Mouse (Mus musculus) brain, embryonic 14.5 days (tissue): ENCODE data around the gene Obscn. TPM values are rescaled to one million over a fixed set of nuclear protein-coding genes. Genes with fewer than 3 reads are reported as not detected.

Source experiments
- DNase-seq: peaks from one replicate; pipeline ENCODE4 v3.0.0-alpha.2; 2011; ENCODE audit warnings: low read depth
- CTCF ChIP-seq: fragments of 200-500 bp; IDR thresholded peaks from 2 replicates; pipeline ENCODE4 v1.5.1; 2012; ENCODE audit warnings: inconsistent platforms, mild to moderate bottlenecking, moderate library complexity, borderline replicate concordance; ENCODE audit not compliant: insufficient read depth, insufficient read length; ENCODE audit errors: extremely low read depth
- POLR2A ChIP-seq: fragments of 200-500 bp; IDR thresholded peaks from 2 replicates; pipeline ENCODE4 v1.6.1; 2012; ENCODE audit warnings: mild to moderate bottlenecking, inconsistent platforms, borderline replicate concordance; ENCODE audit not compliant: poor library complexity, insufficient read depth, insufficient read length, severe bottlenecking; ENCODE audit errors: extremely low read depth
- polyA plus RNA-seq: library from polyadenylated mRNA; depleted of rRNA; stranded (reverse); fragments of >200 nt; gene quantifications from 2 replicates; pipeline ENCODE4 v1.2.3, GENCODE M21; 2012

Gene Obscn
- polyA plus RNA-seq, 1 experiment, result 1.4 TPM

DNA sequence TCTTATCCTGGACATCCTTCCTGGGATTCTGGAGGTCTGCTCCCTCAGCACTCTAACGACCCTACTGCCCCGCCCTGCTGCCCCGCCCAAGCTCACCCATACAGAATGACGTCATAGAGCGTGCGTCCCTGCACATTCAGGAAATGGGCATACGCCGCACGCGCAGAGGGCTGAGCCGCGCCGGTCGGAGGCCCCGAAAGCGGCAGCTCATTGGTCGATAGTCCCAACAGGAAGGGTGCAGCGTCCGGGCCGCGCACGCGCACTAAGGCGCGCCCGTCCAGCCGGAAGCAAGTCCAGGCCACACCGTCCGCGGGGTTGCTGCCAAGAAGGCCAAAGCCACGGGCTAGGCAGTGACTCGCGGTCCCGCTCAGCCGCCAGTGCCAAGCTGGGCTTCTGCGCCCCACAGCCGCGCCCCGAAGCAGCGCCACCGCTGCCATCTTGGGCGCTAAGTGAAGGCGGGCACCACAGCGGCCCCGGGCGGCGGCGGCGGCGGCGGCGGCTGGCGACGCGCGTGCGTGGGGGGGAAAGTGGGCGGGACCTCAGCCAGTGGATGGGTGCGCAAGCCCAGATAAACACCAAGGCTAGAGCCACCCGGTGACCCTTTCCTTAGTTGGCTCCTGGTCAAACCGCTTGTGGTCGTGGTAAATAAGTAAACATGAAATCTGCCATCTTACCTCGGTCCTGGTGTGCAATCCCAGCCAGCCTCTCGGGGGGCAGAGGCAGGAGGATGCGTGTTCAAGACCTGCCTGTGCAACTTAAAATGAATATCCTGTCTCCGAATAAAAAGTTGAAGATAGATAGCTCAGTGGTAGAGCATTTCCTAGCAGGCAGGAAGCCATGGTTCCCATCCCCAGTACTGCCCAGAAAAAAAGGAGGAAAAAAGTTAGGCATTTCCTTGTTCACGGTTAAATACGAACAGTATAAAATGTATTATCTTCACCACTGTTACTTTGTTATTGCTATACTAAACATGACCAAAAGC, 27.3 kb upstream of the Obscn start, which contains the start of gene Iba57:
Iba57 (minus strand) TSS at position 485 of the 982 bp plus-strand sequence.
- peak; percentile 83 for TF ChIP-seq POLR2A
- TF ChIP-seq CTCF, result peak; percentile 19; the same call in 1 of the 2 replicates
- DNase-seq, result peak; percentile 100

DNA sequence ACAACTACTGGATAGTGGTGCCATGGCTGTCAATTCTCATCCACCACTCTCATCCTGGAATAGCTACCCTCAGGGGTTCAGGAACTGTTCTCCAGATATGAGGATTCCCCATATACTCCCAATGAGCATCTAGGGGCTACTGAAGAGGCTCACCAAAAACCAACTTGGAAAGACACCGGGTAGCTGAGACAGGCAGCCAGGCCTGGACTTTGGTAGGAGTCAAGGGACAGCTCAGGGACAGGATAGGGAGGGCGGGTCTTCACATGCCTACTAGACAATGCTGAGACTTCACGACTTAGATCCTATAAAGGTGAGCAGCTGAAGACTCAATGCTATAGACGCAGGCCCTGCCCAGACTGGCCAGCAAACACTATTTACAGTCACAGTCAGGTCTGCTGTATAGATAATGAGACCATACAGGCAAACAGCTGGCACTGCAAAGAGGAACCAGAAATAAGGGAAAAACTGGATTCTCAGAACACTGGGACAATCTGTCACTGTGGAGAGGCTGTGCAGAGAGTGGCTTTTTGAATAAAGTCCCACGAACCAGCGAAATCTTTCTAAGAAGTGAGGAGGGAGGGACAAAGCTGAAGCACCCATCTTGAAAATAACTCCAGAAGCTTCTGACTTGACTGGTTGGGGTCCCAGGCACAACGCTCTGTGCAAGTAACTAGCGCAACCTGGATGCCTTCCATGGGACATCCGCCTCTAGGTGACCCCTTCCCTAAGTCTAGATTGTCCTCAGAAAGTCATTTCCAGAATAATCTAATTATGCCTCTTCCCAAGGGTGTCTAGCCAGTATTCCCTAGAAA, 26.4 kb upstream of the Obscn start:
- no peak for DNase-seq
- TF ChIP-seq CTCF (no peak), POLR2A (no peak)

DNA sequence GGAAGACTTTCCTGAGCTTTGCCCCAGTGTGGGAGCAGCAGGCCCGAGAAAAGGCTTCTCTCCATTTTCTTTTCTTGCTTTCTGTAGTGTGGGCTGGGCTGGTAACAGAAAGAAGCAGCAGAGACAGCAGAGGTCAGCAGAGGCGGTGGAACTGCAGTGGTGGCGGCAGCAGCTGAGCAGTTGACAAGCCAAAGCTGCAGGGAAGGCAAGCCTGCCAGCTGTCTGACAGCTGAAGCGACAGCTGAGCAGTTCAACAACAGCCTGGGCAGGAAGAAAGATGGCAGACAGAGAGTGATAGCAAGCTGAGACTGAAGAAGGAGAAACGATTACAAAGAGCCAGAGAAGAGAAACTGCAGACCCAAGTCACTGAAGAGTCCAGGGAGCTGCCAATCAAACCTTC, 25.2 kb upstream of the Obscn start:
- DNase-seq, result no peak
- TF ChIP-seq POLR2A (no peak), CTCF (no peak)

DNA sequence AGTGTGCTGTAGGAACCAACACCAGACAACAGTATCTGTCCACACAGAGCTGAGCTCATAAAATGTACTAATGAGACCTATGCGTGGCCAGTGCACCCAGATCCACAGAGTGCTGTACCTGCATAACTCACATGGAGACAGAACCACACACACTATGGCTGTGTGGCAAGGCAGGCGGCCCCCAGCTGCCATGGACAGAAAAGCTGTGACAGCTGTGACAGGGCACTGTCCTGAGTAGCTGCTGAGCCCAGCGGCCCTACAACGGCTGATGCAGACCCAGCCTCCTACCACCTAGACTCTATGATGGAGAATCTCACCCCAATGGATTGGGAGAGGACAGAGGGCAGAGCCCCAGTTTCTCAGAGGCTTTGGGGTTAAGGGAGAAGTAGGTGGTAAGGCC, 23.4 kb upstream of the Obscn start:
- TF ChIP-seq POLR2A (no peak), CTCF (no peak)
- no peak for DNase-seq

DNA sequence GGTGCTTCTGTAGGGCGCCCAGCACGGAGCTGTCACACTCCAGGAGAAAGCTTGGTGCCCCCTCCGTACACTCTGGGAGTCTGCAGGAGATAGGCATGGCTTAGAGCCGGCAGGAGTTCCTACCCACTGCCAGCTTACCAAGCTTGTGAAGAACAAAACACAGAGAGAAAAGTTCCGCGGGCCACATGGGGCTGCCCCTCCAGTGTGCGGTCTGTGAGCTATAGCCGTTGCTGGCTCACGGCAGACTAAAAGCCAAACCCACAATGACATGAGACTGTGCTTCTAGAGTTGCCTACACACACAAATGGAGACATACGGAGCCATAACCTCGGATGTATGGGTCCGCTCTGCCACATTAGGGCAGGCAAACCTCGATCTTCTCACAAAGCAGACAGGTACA, 22.9 kb upstream of the Obscn start:
- TF ChIP-seq POLR2A (no peak), CTCF (no peak)
- no peak for DNase-seq

DNA sequence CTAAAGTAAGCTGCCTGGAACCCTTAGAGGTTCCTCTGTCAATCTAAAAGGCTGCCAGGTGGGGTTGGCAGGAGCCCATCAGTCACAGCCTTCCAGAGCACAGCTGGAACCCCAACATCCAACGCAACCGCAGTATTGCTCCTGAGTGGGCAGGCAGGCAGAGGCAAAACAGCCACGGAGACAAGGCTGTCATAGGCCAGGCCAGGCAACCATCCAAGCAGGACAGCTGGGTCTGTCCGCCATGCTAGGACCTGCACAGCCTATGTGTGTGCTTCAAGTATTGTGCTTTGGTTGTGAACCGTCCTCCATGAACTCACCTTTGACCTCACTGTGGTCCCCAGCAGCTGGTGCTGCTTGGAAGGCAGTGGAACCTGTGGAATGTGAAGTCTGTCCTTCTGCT, 19.7 kb upstream of the Obscn start:
- no peak for DNase-seq
- no peak for TF ChIP-seq CTCF
- no peak for TF ChIP-seq POLR2A

DNA sequence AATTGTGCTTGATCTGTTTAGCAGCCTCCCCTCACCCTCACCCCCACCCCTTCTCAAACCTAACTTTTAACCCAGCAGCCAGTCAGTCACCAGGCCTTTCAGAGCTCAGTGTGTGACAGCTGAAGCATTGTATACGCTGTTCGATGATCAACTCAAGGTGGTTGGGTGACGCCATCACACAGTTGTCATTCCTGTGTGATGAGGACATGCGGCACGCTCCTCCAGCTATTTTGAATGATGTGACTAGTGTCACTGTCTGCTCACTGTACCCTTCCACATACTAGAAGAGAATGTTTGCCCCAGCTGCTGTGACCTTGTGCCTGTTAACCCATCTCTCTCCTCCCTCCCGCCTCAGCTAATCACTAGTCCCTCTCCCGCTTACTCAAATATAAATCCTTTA, 18.0 kb upstream of the Obscn start:
- TF ChIP-seq POLR2A, result no peak
- no peak for TF ChIP-seq CTCF
- DNase-seq, result no peak

DNA sequence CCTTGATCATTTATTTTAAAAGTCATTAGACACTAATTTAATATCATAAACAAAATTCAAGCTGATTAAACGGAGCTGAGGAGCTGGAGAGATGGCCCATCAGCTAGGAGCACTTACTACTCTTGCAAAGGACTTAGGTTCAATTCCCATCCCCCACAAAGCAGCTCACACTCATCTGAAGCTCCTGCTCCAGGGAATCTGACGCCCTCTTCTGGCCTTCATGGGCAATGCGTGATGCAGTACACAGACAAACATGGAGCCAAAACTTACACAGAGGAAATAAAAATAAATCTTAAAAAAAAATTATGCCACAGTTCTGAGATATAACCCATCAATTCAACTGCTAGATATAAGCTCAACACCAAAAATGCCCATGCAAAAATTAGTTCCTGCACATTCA, 15.5 kb upstream of the Obscn start:
- no peak for DNase-seq
- TF ChIP-seq POLR2A (no peak), CTCF (peak; percentile 25; the same call in 1 of the 2 replicates)

DNA sequence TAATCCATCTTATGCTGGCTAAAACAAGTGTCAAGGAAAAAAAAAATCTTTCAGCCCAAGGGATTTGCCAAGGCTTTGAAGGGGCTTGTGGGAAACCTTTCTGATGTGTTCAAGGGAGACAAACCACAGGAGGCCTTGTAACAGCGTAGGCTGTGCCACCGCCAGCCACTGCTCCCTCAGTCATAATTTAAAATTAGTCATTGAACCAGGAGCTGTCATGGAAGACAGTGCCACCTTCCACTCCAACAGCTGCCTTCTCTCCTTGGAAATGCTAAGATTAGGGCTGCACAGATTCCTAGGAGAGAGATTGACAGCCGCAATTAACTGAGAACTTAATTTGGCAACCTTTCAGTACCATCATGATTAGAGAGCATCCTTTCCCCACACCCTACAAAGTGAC, 13.1 kb upstream of the Obscn start:
- no peak for DNase-seq
- no peak for TF ChIP-seq POLR2A
- no peak for TF ChIP-seq CTCF

DNA sequence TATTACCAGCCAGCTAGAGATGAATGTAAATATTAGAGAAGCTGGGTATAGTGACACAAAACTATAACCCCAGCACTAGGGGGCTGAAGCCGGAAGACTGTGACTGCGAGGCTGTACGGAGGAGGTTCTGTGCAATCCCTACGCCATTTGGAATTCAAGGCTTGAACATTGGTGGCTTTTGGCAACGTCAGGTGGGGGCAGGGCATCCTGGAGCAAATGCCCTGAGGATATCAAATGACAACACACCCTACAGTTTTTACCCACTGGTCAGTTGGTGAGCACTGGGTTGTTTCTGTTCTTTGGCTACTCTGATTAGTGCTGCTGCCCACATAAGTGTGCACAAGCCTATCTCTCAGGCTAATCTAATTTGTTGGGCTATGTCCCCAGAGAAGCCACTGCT, 6.8 kb upstream of the Obscn start:
- TF ChIP-seq POLR2A (no peak), CTCF (no peak)
- DNase-seq, result no peak

DNA sequence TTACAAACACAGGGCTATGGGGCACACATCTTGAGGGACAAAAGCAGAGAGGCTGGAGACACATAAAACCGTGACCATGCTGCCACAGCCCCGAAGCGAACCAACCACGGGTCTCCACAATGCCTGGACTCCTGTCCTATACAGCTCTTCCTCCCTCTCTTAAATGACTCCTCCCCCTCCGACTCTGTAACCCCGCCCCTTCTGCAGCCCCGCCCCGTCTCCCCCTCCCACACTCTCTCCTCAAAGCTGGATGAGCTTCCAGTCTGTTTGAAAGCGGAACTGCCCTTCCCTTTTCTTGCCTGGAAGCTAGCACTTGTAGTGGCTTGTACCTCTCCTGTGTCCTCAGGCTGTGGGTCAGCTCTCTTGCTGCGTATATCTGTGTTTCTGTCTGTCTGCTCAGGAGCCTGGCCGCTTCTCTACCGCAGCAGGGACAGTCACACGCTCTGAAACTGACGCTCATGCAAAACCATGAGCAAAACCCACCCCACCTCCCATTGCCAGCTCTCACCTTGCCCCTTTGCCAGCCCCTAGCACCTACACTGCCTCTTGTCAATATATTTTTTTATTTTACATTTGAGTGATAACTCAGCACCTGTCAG, 5.7 kb upstream of the Obscn start:
- DNase-seq, result peak; percentile 20
- TF ChIP-seq CTCF (no peak), POLR2A (no peak)

DNA sequence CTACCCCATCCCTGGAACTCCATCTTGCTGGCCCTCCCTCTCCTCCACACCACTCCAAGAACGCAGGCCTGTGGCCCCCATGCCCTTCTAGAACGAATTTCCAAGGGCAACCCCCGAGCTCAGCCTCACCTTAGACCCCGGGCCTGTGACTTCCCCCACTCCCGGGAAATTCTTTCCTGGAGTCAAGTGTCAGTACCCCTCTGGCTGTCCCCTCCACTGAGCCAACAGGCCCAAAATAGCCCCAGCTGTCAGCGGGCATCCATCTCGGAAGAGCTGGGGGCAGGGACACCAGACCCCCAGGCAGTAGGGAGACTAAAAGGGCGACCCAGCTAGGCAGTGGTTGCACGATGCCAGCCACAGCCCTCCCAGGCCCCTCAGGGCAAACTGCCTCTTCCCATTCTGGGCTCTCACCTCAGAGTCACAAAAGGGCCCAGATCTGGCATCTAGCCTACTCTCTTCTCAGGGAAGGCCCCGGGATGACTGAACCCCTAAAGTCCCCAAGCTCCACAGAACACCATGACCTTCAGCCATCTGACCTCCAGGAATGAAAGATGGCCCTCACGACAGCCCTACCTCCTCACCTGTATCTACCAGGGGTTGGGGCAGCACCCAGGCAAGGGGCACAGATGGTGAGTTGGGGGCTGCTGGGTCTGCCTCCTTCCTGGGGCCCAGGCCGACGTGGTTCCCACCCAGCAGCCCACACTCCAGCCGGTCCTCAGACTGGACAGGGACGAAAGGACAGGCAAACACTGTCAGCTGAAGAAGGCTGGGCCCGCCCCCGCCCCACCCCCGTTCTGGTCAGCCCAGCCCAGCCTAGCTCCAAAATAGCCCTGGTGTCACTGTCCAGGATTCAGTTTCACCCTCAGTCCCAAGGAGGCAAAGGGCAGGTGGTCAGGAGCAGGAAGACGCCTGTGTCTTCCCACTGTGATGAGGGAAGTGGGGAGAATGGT, 2.6 kb upstream of the Obscn start:
- DNase-seq, result no peak
- TF ChIP-seq CTCF (no peak), POLR2A (no peak)
